Mouse (Mus musculus): ENCODE results near the gene Patj. TPM values are rescaled to one million over a fixed set of nuclear protein-coding genes. Genes with fewer than 3 reads are reported as not detected.
"Not testable (repeated sequence)": the region's sequence is repeated elsewhere in the genome, so short reads cannot be mapped to it uniquely, and the experiment has no call there.

Patj gene
- polyA plus RNA-seq, 1 experiment, result 25.3 TPM

DNA sequence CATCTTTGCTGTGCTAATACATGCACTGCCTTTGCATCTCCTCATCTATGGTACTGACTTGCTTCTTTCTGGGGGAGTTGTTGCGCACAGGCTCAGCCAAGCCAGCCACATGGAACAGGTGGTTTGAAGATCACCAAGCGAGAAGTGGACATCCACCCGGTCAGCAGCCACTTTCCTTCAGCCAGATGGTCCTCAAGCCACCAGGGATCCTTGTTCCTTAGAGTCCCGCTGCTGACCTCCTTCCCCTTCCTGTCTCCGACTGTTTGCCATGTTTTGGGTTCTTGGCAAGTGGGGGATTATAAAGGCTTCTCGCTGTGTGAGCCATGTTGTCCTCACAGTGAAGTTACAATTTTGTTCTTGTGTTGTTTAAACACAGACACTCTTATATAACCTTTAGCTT, 223.6 kb downstream of the Patj start:
- no peak overlapping the region for H3K4me3 ChIP-seq (ENCODE audit: insufficient read depth, low read depth, low read length)
- TF ChIP-seq CTCF (conservative IDR thresholded peaks at IDR 0.05; ENCODE audit: insufficient read depth, insufficient read length, low read depth, low read length), result no peak
- TF ChIP-seq POLR2A (IDR thresholded peaks at IDR 0.05; ENCODE audit: low read depth, low read length), result no peak
- peaks cover 2% of the 10 kb centered on the region; the same call in 1 of the 2 replicates for H3K36me3 ChIP-seq (ENCODE audit: control insufficient read depth, insufficient read depth, low read length)
- 83% methylated on average over 6 of the region's 6 CpGs for WGBS
- no peak for DNase-seq
- no peaks in the 10 kb centered on the region for H3K27me3 ChIP-seq (replicated peaks; ENCODE audit: control insufficient read depth, insufficient read depth, low read length)
- H3K27ac ChIP-seq (ENCODE audit: insufficient read depth, low read depth, low read length), result no peak overlapping the region
- H3K4me1 ChIP-seq (ENCODE audit: control insufficient read depth, insufficient read depth, low read length), result no peaks in the 10 kb centered on the region

DNA sequence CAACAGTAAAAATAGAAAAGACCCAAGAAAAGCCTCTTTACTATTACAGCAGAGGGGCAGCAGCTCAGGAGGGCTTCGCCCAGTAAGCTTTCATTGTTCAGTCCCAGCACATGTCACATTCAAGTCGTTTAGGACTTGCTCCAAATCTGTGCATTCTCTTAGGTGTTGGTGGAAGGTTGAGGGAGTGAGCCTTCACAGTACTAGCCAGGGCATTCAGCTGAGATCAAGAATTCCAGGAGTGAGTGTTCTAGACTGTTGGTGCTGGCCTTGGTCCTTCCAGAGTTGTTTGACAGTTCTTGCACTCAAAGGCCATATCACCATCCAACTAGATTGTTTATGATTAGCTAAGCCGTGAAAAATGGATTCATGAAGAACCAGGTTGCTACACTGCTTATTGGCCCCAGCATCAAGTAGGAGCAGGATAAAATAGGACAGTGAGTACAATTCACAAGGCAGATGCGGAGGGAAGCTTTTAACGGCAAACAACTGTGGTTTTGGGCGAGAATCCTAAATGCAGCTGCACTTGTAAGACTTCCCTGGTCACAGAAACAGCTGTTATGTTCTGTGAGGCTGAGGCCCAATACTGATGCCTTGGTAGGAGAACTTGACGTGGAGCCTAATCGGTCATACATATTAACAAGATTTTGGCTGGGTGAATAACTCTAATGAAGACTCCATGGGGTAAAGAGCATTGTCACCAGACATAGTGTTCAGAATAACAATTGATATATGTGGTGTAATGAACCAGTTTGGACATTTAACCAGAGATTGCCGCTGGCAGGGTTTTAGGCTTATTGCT, 225.6 kb downstream of the Patj start:
- 82% methylated on average over 9 of the region's 9 CpGs for WGBS
- Histone ChIP-seq H3K27me3 (replicated peaks; ENCODE audit: control insufficient read depth, insufficient read depth, low read length) (no peaks in the 10 kb centered on the region), H3K4me3 (ENCODE audit: insufficient read depth, low read depth, low read length) (no peak overlapping the region), H3K27ac (ENCODE audit: insufficient read depth, low read depth, low read length) (no peak overlapping the region), H3K4me1 (ENCODE audit: control insufficient read depth, insufficient read depth, low read length) (no peaks in the 10 kb centered on the region), H3K36me3 (ENCODE audit: control insufficient read depth, insufficient read depth, low read length) (peaks cover 2% of the 10 kb centered on the region; the same call in 1 of the 2 replicates)
- no peak for TF ChIP-seq POLR2A (IDR thresholded peaks at IDR 0.05; ENCODE audit: low read depth, low read length)
- TF ChIP-seq CTCF (conservative IDR thresholded peaks at IDR 0.05; ENCODE audit: insufficient read depth, insufficient read length, low read depth, low read length), result no peak
- no peak for DNase-seq

- Histone ChIP-seq H3K27ac (ENCODE audit: insufficient read depth, low read depth, low read length) (no peak overlapping the region), H3K4me1 (ENCODE audit: control insufficient read depth, insufficient read depth, low read length) (no peaks in the 10 kb centered on the region), H3K4me3 (ENCODE audit: insufficient read depth, low read depth, low read length) (no peak overlapping the region), H3K27me3 (replicated peaks; ENCODE audit: control insufficient read depth, insufficient read depth, low read length) (no peaks in the 10 kb centered on the region), H3K36me3 (ENCODE audit: control insufficient read depth, insufficient read depth, low read length) (peaks cover 2% of the 10 kb centered on the region; the same call in 1 of the 2 replicates)
- TF ChIP-seq POLR2A (IDR thresholded peaks at IDR 0.05; ENCODE audit: low read depth, low read length) (no peak), CTCF (conservative IDR thresholded peaks at IDR 0.05; ENCODE audit: insufficient read depth, insufficient read length, low read depth, low read length) (no peak)
- WGBS, result 50% methylated on average over 1 of the region's 1 CpGs
- no peak for DNase-seq
Observed at GRCm38 (mm10) chr4:98622180-98622579, 226.6 kb downstream of the Patj start.

- Histone ChIP-seq H3K27ac (ENCODE audit: insufficient read depth, low read depth, low read length) (no peak overlapping the region), H3K27me3 (replicated peaks; ENCODE audit: control insufficient read depth, insufficient read depth, low read length) (no peaks in the 10 kb centered on the region), H3K36me3 (ENCODE audit: control insufficient read depth, insufficient read depth, low read length) (peaks cover 2% of the 10 kb centered on the region; the same call in 1 of the 2 replicates), H3K4me3 (ENCODE audit: insufficient read depth, low read depth, low read length) (no peak overlapping the region), H3K4me1 (ENCODE audit: control insufficient read depth, insufficient read depth, low read length) (no peaks in the 10 kb centered on the region)
- 54% methylated on average over 3 of the region's 3 CpGs for WGBS
- no peak for TF ChIP-seq POLR2A (IDR thresholded peaks at IDR 0.05; ENCODE audit: low read depth, low read length)
- no peak for TF ChIP-seq CTCF (conservative IDR thresholded peaks at IDR 0.05; ENCODE audit: insufficient read depth, insufficient read length, low read depth, low read length)
- DNase-seq, result no peak
Observed at GRCm38 (mm10) chr4:98622996-98623673, 227.6 kb downstream of the Patj start.

DNA sequence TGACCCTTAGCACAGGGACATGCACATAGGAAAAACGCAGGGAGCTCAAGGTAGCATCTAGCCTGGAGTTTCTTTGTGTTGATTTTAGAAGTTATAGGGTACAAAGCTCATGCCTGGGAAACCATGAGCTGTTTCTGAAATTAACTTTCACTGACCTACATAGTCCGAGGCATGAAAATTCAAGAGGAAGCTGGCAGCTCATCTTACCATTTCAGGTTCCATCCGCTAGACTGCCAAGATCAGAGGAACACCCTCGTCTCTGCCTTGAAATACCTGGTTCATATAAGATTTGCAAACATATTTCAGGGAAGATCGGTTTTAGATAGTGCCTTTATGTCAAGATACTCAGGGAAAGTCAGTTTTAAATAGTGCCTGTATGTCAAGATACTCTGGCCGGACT, 232.7 kb downstream of the Patj start:
- H3K4me3 ChIP-seq (ENCODE audit: insufficient read depth, low read depth, low read length), result no peak overlapping the region
- H3K4me1 ChIP-seq (ENCODE audit: control insufficient read depth, insufficient read depth, low read length), result no peaks in the 10 kb centered on the region
- H3K27me3 ChIP-seq (replicated peaks; ENCODE audit: control insufficient read depth, insufficient read depth, low read length), result no peaks in the 10 kb centered on the region
- H3K27ac ChIP-seq (ENCODE audit: insufficient read depth, low read depth, low read length), result no peak overlapping the region
- no peaks in the 10 kb centered on the region; the same call in 1 of the 2 replicates for H3K36me3 ChIP-seq (ENCODE audit: control insufficient read depth, insufficient read depth, low read length)
- 79% methylated on average over 6 of the region's 6 CpGs for WGBS
- no peak for TF ChIP-seq CTCF (conservative IDR thresholded peaks at IDR 0.05; ENCODE audit: insufficient read depth, insufficient read length, low read depth, low read length)
- TF ChIP-seq POLR2A (IDR thresholded peaks at IDR 0.05; ENCODE audit: low read depth, low read length), result no peak
- no peak for DNase-seq

- H3K36me3 ChIP-seq (ENCODE audit: control insufficient read depth, insufficient read depth, low read length); H3K4me3 ChIP-seq (ENCODE audit: insufficient read depth, low read depth, low read length): not testable (repeated sequence)
Observed at GRCm38 (mm10) chr4:98629217-98629616, 233.6 kb downstream of the Patj start.

GRCm38 (mm10) chr4:98635140-98635837, 239.7 kb downstream of the Patj start:
- TF ChIP-seq POLR2A (IDR thresholded peaks at IDR 0.05; ENCODE audit: low read depth, low read length), result no peak
- TF ChIP-seq CTCF (conservative IDR thresholded peaks at IDR 0.05; ENCODE audit: insufficient read depth, insufficient read length, low read depth, low read length), result no peak
- no peak overlapping the region for H3K27ac ChIP-seq (ENCODE audit: insufficient read depth, low read depth, low read length)
- WGBS, result 90% methylated on average over 18 of the region's 18 CpGs
- no peak for DNase-seq
- H3K4me1 ChIP-seq (ENCODE audit: control insufficient read depth, insufficient read depth, low read length), result no peaks in the 10 kb centered on the region
- H3K36me3 ChIP-seq (ENCODE audit: control insufficient read depth, insufficient read depth, low read length), result no peaks in the 10 kb centered on the region
- H3K4me3 ChIP-seq (ENCODE audit: insufficient read depth, low read depth, low read length), result no peak overlapping the region
- no peaks in the 10 kb centered on the region for H3K27me3 ChIP-seq (replicated peaks; ENCODE audit: control insufficient read depth, insufficient read depth, low read length)

More at GRCm38 (mm10) chr4:98629217-98629616, 233.6 kb downstream of the Patj start:
- not testable (repeated sequence) for H3K27me3 ChIP-seq (replicated peaks; ENCODE audit: control insufficient read depth, insufficient read depth, low read length); H3K4me1 ChIP-seq (ENCODE audit: control insufficient read depth, insufficient read depth, low read length); DNase-seq; H3K27ac ChIP-seq (ENCODE audit: insufficient read depth, low read depth, low read length)

Measured in kidney, adult 2 months (tissue).